Mouse (Mus musculus) ES-E14 (cell line): ENCODE data around the gene Fbxo44.

Source experiments
- HCFC1 ChIP-seq: IDR thresholded peaks from 2 replicates; pipeline ENCODE4 v1.6.1; 2012; ENCODE audit warnings: low read length, inconsistent platforms, borderline replicate concordance; ENCODE audit not compliant: insufficient read depth
- MAFK ChIP-seq: IDR thresholded peaks from 2 replicates; pipeline ENCODE4 v1.6.1; 2014; ENCODE audit warnings: mild to moderate bottlenecking, low read depth, low read length, inconsistent platforms; ENCODE audit not compliant: insufficient read depth
- ZNF384 ChIP-seq: IDR thresholded peaks from 2 replicates; pipeline ENCODE4 v1.6.1; 2012; ENCODE audit warnings: low read depth, low read length, inconsistent platforms

- TF ChIP-seq HCFC1, result no peak
- no peak for TF ChIP-seq ZNF384
- TF ChIP-seq MAFK, result no peak
These were observed 29.5 kb downstream of the Fbxo44 start, which contains the start of gene Draxin for GRCm38 (mm10) chr4:148130561-148131413.
